Mouse (Mus musculus) myocyte (in vitro differentiated cells): ENCODE data around the gene Prkag2.

Source experiments
- CEBPB ChIP-seq: IDR thresholded peaks from 2 replicates; pipeline ENCODE4 v1.6.1; 2011; ENCODE audit warnings: mild to moderate bottlenecking, moderate library complexity; ENCODE audit not compliant: poor library complexity, insufficient read depth, severe bottlenecking
- E2F4 ChIP-seq: IDR thresholded peaks from one replicate; pipeline ENCODE4 v1.6.1; 2011; ENCODE audit warnings: mild to moderate bottlenecking, control low read depth, moderate library complexity; ENCODE audit not compliant: insufficient read depth
- MYOD1 ChIP-seq, 3 experiments: IDR thresholded peaks; one replicate each; pipeline ENCODE4 v1.6.1; 2011; ENCODE audit warnings: control low read depth in 2 of 3, low read depth in 2 of 3, mild to moderate bottlenecking in 2 of 3, moderate library complexity in 1 of 3; ENCODE audit not compliant: insufficient read length in 2 of 3, control insufficient read depth in 1 of 3
- POLR2A ChIP-seq: IDR thresholded peaks from one replicate; pipeline ENCODE4 v1.6.1; 2011; ENCODE audit warnings: low read depth, mild to moderate bottlenecking, control low read depth, moderate library complexity; ENCODE audit not compliant: insufficient read length
- POLR2AphosphoS2 ChIP-seq: IDR thresholded peaks from one replicate; pipeline ENCODE4 v1.6.1; 2011; ENCODE audit warnings: low read depth, control low read depth; ENCODE audit not compliant: insufficient read length
- REST ChIP-seq: IDR thresholded peaks from one replicate; pipeline ENCODE4 v1.6.1; 2011; ENCODE audit warnings: mild to moderate bottlenecking, control low read depth, moderate library complexity; ENCODE audit not compliant: insufficient read depth, insufficient read length
- SRF ChIP-seq: IDR thresholded peaks from one replicate; pipeline ENCODE4 v1.6.1; 2011; ENCODE audit warnings: low read depth; ENCODE audit not compliant: control insufficient read depth, insufficient read length
- TCF12 ChIP-seq: IDR thresholded peaks from one replicate; pipeline ENCODE4 v1.6.1; 2011; ENCODE audit warnings: mild to moderate bottlenecking, control low read depth; ENCODE audit not compliant: poor library complexity, insufficient read depth, severe bottlenecking
- TCF3 ChIP-seq: IDR thresholded peaks from one replicate; pipeline ENCODE4 v1.6.1; 2011; ENCODE audit warnings: low read depth, control low read depth; ENCODE audit not compliant: insufficient read length
- USF1 ChIP-seq: IDR thresholded peaks from one replicate; pipeline ENCODE4 v1.6.1; 2011; ENCODE audit warnings: low read depth, mild to moderate bottlenecking, control low read depth, moderate library complexity

GRCm38 (mm10) chr5:24827173-24827572 is 273.3 kb downstream of the Prkag2 start:
- TF ChIP-seq SRF, result no peak
- TF ChIP-seq POLR2A, result no peak
- TF ChIP-seq USF1, result no peak
- TF ChIP-seq TCF12, result no peak
- no peak for TF ChIP-seq TCF3
- TF ChIP-seq CEBPB, result no peak
- no peak for TF ChIP-seq E2F4
- no peak for TF ChIP-seq REST
- TF ChIP-seq MYOD1 (IDR thresholded peaks at IDR 0.05; ENCODE audit: control insufficient read depth in 1 of 3, insufficient read length in 2 of 3, low read depth in 2 of 3), result no peak
- no peak for TF ChIP-seq POLR2AphosphoS2
